Mouse (Mus musculus) hindbrain, embryonic 14.5 days (tissue): ENCODE measurements around the gene 6330403K07Rik. TPM values are rescaled to one million over a fixed set of nuclear protein-coding genes. Genes with fewer than 3 reads are reported as not detected.

Source experiments
- ATAC-seq: fragments of 200-750 bp; cut with Nextera tagmentation; 2 replicates; pipeline ENCODE4 v1.8.0; 2017; ENCODE audit warnings: moderate number of reproducible peaks, mild to moderate bottlenecking, moderate TSS enrichment, moderate library complexity; ENCODE audit not compliant: low FRiP score
- DNase-seq: peaks from one replicate; pipeline ENCODE4 v3.0.0-alpha.2; 2015; ENCODE audit warnings: low spot score
- H3K27ac ChIP-seq: fragments of 300-500 bp; sonication (generic); 2 replicates; pipeline ENCODE4 v1.5.1; 2014; ENCODE audit warnings: mild to moderate bottlenecking, moderate library complexity
- H3K27me3 ChIP-seq: fragments of 300-500 bp; sonication (generic); 2 replicates; pipeline ENCODE4 v1.6.1; 2014; ENCODE audit warnings: mild to moderate bottlenecking, low read length, mixed read lengths; ENCODE audit not compliant: control insufficient read depth, insufficient read depth
- H3K36me3 ChIP-seq: fragments of 300-500 bp; sonication (generic); replicated peaks from 2 replicates; pipeline ENCODE4 v1.6.1; 2014; ENCODE audit not compliant: control insufficient read depth, insufficient read depth
- H3K4me1 ChIP-seq: fragments of 300-500 bp; sonication (generic); replicated peaks from 2 replicates; pipeline ENCODE4 v1.6.1; 2014; ENCODE audit warnings: antibody characterized with exemption, low read length, mixed read lengths; ENCODE audit not compliant: control insufficient read depth, insufficient read depth
- H3K4me2 ChIP-seq: fragments of 300-500 bp; sonication (generic); replicated peaks from 2 replicates; pipeline ENCODE4 v1.6.1; 2014; ENCODE audit warnings: mild to moderate bottlenecking, moderate library complexity
- H3K4me3 ChIP-seq: fragments of 300-500 bp; sonication (generic); replicated peaks from 2 replicates; pipeline ENCODE4 v1.5.1; 2014; ENCODE audit warnings: mild to moderate bottlenecking, low read length
- H3K9ac ChIP-seq: fragments of 300-500 bp; sonication (generic); 2 replicates; pipeline ENCODE4 v1.6.1; 2014
- H3K9me3 ChIP-seq: fragments of 300-500 bp; sonication (generic); 2 replicates; pipeline ENCODE4 v1.6.1; 2016; ENCODE audit warnings: low read length; ENCODE audit not compliant: control insufficient read depth
- WGBS: fragments of 180-500 bp; shearing (Covaris S2); extraction: QIAGEN DNeasy Blood & Tissue Kit; methylation state at CpG from one replicate; pipeline ENCODE4 v1.1.7; 2014; 5-methylcytosine and 5-hydroxymethylcytosine counted together
- polyA plus RNA-seq: library from polyadenylated mRNA; unstranded; fragments of >200 nt; fragmentation: Nextera tagmentation; extraction: Ambion mirVana; gene quantifications from 2 replicates; pipeline ENCODE4 v1.2.1, GENCODE M21; 2014

Gene 6330403K07Rik
- polyA plus RNA-seq, 1 experiment from 2014 or later = 315 TPM

GRCm38 (mm10) chr11:71019201-71020068, 13.9 kb downstream of the 6330403K07Rik start, which contains the start of the genes Mis12 and Derl2:
TSS of gene Mis12 (plus strand) at chr11:71019611.
TSS of gene Derl2 (minus strand) at chr11:71019841.
- H3K9ac ChIP-seq = peak within 1 kb of the TSS; percentile 80
- DNase-seq (peak; percentile 96), ATAC-seq (peak; percentile 100)
- peaks cover 32% of the 10 kb centered on the region for H3K4me1 ChIP-seq
- no peaks in the 10 kb centered on the region for H3K27me3 ChIP-seq
- H3K4me2 ChIP-seq = peak within 1 kb of the TSS; percentile 80
- H3K9me3 ChIP-seq = no peaks in the 10 kb centered on the region
- H3K27ac ChIP-seq = peak within 1 kb of the TSS; percentile 76
- peaks cover 4% of the 10 kb centered on the region; the same call in 1 of the 2 replicates for H3K36me3 ChIP-seq
- H3K4me3 ChIP-seq = peak within 1 kb of the TSS; percentile 68
- under 1% methylated on average over 71 of the region's 71 CpGs for WGBS

GRCm38 (mm10) chr11:71018416-71019200, 14.7 kb downstream of the 6330403K07Rik start:
- peaks cover 12% of the 10 kb centered on the region for H3K36me3 ChIP-seq
- peak overlapping the region; percentile 80 for H3K9ac ChIP-seq
- no peaks in the 10 kb centered on the region for H3K9me3 ChIP-seq
- ATAC-seq (peak; percentile 29), DNase-seq (peak; percentile 34)
- peak overlapping the region; percentile 68 for H3K4me2 ChIP-seq
- peak overlapping the region; percentile 68 for H3K4me3 ChIP-seq
- peaks cover 32% of the 10 kb centered on the region for H3K4me1 ChIP-seq
- WGBS = 7% methylated on average over 28 of the region's 28 CpGs
- peak overlapping the region; percentile 76 for H3K27ac ChIP-seq
- no peaks in the 10 kb centered on the region for H3K27me3 ChIP-seq

- ATAC-seq (no peak), DNase-seq (no peak)
- H3K9ac ChIP-seq = no peak overlapping the region
- no peaks in the 10 kb centered on the region for H3K9me3 ChIP-seq
- 84% methylated on average over 1 of the region's 1 CpGs for WGBS
- H3K4me3 ChIP-seq = no peak overlapping the region
- H3K27me3 ChIP-seq = no peaks in the 10 kb centered on the region
- H3K4me1 ChIP-seq = peaks cover 32% of the 10 kb centered on the region
- H3K27ac ChIP-seq = no peak overlapping the region
- H3K4me2 ChIP-seq = peak overlapping the region; percentile 68; the same call in 1 of the 2 replicates
- H3K36me3 ChIP-seq = peaks cover 21% of the 10 kb centered on the region
Measured at GRCm38 (mm10) chr11:71017051-71017450, 16.3 kb downstream of the 6330403K07Rik start.

GRCm38 (mm10) chr11:71012743-71013142, 20.6 kb downstream of the 6330403K07Rik start:
- no peak overlapping the region for H3K4me2 ChIP-seq
- H3K9ac ChIP-seq = no peak overlapping the region
- no peaks in the 10 kb centered on the region for H3K9me3 ChIP-seq
- H3K27me3 ChIP-seq = no peaks in the 10 kb centered on the region
- peaks cover 16% of the 10 kb centered on the region for H3K4me1 ChIP-seq
- H3K27ac ChIP-seq = no peak overlapping the region
- no peak overlapping the region for H3K4me3 ChIP-seq
- ATAC-seq (no peak), DNase-seq (no peak)
- 97% methylated on average over 7 of the region's 7 CpGs for WGBS
- peaks cover 61% of the 10 kb centered on the region for H3K36me3 ChIP-seq

GRCm38 (mm10) chr11:71008321-71008720, 25.0 kb downstream of the 6330403K07Rik start:
- no peak overlapping the region for H3K4me3 ChIP-seq
- WGBS = 96% methylated on average over 3 of the region's 3 CpGs
- no peak overlapping the region for H3K4me2 ChIP-seq
- H3K9ac ChIP-seq = no peak overlapping the region
- peaks cover 59% of the 10 kb centered on the region for H3K36me3 ChIP-seq
- no peak overlapping the region for H3K27ac ChIP-seq
- H3K9me3 ChIP-seq = no peaks in the 10 kb centered on the region
- no peaks in the 10 kb centered on the region for H3K27me3 ChIP-seq
- DNase-seq (no peak), ATAC-seq (no peak)
- peaks cover 5% of the 10 kb centered on the region for H3K4me1 ChIP-seq

GRCm38 (mm10) chr11:71007831-71008230, 25.5 kb downstream of the 6330403K07Rik start:
- Histone ChIP-seq H3K4me2 (no peak overlapping the region), H3K9me3 (no peaks in the 10 kb centered on the region), H3K36me3 (peaks cover 56% of the 10 kb centered on the region), H3K4me1 (peaks cover 10% of the 10 kb centered on the region), H3K27ac (no peak overlapping the region), H3K9ac (no peak overlapping the region), H3K4me3 (no peak overlapping the region), H3K27me3 (no peaks in the 10 kb centered on the region)
- ATAC-seq (no peak), DNase-seq (no peak)
- WGBS = 95% methylated on average over 7 of the region's 7 CpGs

GRCm38 (mm10) chr11:71007026-71007425, 26.3 kb downstream of the 6330403K07Rik start:
- Histone ChIP-seq H3K27me3 (no peaks in the 10 kb centered on the region), H3K9ac (no peak overlapping the region), H3K9me3 (no peaks in the 10 kb centered on the region), H3K36me3 (peaks cover 48% of the 10 kb centered on the region), H3K4me1 (peaks cover 18% of the 10 kb centered on the region), H3K4me3 (no peak overlapping the region), H3K4me2 (no peak overlapping the region), H3K27ac (no peak overlapping the region)
- no peak for ATAC-seq
- no peak for DNase-seq
- 95% methylated on average over 6 of the region's 6 CpGs for WGBS

- peak overlapping the region; percentile 56 for H3K4me2 ChIP-seq
- peak overlapping the region; percentile 49 for H3K9ac ChIP-seq
- H3K9me3 ChIP-seq = no peaks in the 10 kb centered on the region
- ATAC-seq = no peak
- no peak for DNase-seq
- peaks cover 18% of the 10 kb centered on the region for H3K4me1 ChIP-seq
- peaks cover 38% of the 10 kb centered on the region for H3K36me3 ChIP-seq
- H3K4me3 ChIP-seq = peak overlapping the region; percentile 75
- peak overlapping the region; percentile 60; the same call in 1 of the 2 replicates for H3K27ac ChIP-seq
- WGBS = 54% methylated on average over 5 of the region's 5 CpGs
- no peaks in the 10 kb centered on the region for H3K27me3 ChIP-seq
Measured at GRCm38 (mm10) chr11:71005046-71005445, 28.3 kb downstream of the 6330403K07Rik start.

GRCm38 (mm10) chr11:71004316-71004773, 29.0 kb downstream of the 6330403K07Rik start, which contains the start of gene Dhx33:
TSS of gene Dhx33 (minus strand) at chr11:71004437.
- Histone ChIP-seq H3K4me2 (peak within 1 kb of the TSS; percentile 91), H3K36me3 (peaks cover 38% of the 10 kb centered on the region), H3K4me3 (peak within 1 kb of the TSS; percentile 75), H3K4me1 (peaks cover 18% of the 10 kb centered on the region), H3K27ac (peak within 1 kb of the TSS; percentile 60), H3K27me3 (no peaks in the 10 kb centered on the region), H3K9me3 (no peaks in the 10 kb centered on the region), H3K9ac (peak within 1 kb of the TSS; percentile 72)
- peak; percentile 98 for DNase-seq
- 0% methylated on average over 35 of the region's 35 CpGs for WGBS
- ATAC-seq = peak; percentile 99
